Mouse (Mus musculus) lung, adult 18-20 months (tissue): ENCODE results near the gene Gdi2.
A peak's percentile ranks its signal among the peaks of the same experiment; 100 is the strongest.

Experiments used
- DNase-seq, 2 experiments: peaks; one replicate each; pipeline ENCODE4 v3.0.0; 2022; ENCODE audit warnings: mixed read lengths in 2 of 2

Gdi2 gene

GRCm38 (mm10) chr13:3547856-3548255, 10.0 kb downstream of the Gdi2 start:
- DNase-seq = no peak

GRCm38 (mm10) chr13:3563130-3563529, 25.3 kb downstream of the Gdi2 start:
- DNase-seq = no peak

- DNase-seq = no peak
These were observed 26.1 kb downstream of the Gdi2 start for GRCm38 (mm10) chr13:3563953-3564352.

- no peak for DNase-seq
These were observed 52.9 kb downstream of the Gdi2 start for GRCm38 (mm10) chr13:3590789-3591188.

GRCm38 (mm10) chr13:3594311-3594710, 56.4 kb downstream of the Gdi2 start:
- DNase-seq = no peak

- no peak for DNase-seq
These were observed 58.4 kb downstream of the Gdi2 start for GRCm38 (mm10) chr13:3596232-3596631.

GRCm38 (mm10) chr13:3609780-3610117, 71.9 kb downstream of the Gdi2 start:
- DNase-seq = no peak

GRCm38 (mm10) chr13:3610118-3610794, 72.4 kb downstream of the Gdi2 start:
- DNase-seq = peak; percentile 6 to 33

- DNase-seq = peak; percentile 99
These were observed 73.1 kb downstream of the Gdi2 start, which contains the start of gene Fam208b for GRCm38 (mm10) chr13:3610795-3611438. TSS of gene Fam208b (minus strand) at chr13:3611108.
